Mouse (Mus musculus): ENCODE measurements around the gene Zfp738. TPM values are rescaled to one million over a fixed set of nuclear protein-coding genes. Genes with fewer than 3 reads are reported as not detected.

Zfp738 gene
- polyA plus RNA-seq, 1 experiment from 2014 or later = 4.0 TPM

GRCm38 (mm10) chr13:67637294-67638007 lies 49.4 kb downstream of the Zfp738 start, which contains the start of the genes Gm49345 and Zfp729a:
TSS of gene Gm49345 (minus strand) at chr13:67637769.
TSS of gene Zfp729a (minus strand) at chr13:67637791.
- TF ChIP-seq EP300 (optimal IDR thresholded peaks at IDR 0.05) = no peak
- TF ChIP-seq CTCF (IDR thresholded peaks at IDR 0.05; ENCODE audit: low read depth) = peak; percentile 79
- peak within 1 kb of the TSS; percentile 88 for H3K4me3 ChIP-seq (ENCODE audit: low read depth, low read length)
- H3K36me3 ChIP-seq (ENCODE audit: control insufficient read depth, insufficient read depth, low read length) = no peaks in the 10 kb centered on the region
- H3K9ac ChIP-seq (ENCODE audit: low read length) = peak within 1 kb of the TSS; percentile 87
- WGBS = under 1% methylated on average over 19 of the region's 19 CpGs
- DNase-seq (ENCODE audit: low spot score) (peak; percentile 80), ATAC-seq (ENCODE audit: low FRiP score, low TSS enrichment) (peak; percentile 99)
- peak within 1 kb of the TSS; percentile 50 for H3K4me2 ChIP-seq (replicated peaks; ENCODE audit: low read depth)
- no peaks in the 10 kb centered on the region for H3K9me3 ChIP-seq (ENCODE audit: control insufficient read depth, low read length)
- H3K4me1 ChIP-seq (replicated peaks; ENCODE audit: control insufficient read depth, insufficient read depth) = no peaks in the 10 kb centered on the region
- no peaks in the 10 kb centered on the region for H3K27me3 ChIP-seq (ENCODE audit: control insufficient read depth, insufficient read depth, low read length)
- peak within 1 kb of the TSS; percentile 85 for H3K27ac ChIP-seq (replicated peaks)

- no peak for TF ChIP-seq EP300 (optimal IDR thresholded peaks at IDR 0.05)
- TF ChIP-seq CTCF (IDR thresholded peaks at IDR 0.05; ENCODE audit: low read depth) = no peak
- H3K9ac ChIP-seq (ENCODE audit: low read length) = no peak overlapping the region
- no peaks in the 10 kb centered on the region for H3K4me1 ChIP-seq (replicated peaks; ENCODE audit: control insufficient read depth, insufficient read depth)
- WGBS = 74% methylated on average over 4 of the region's 4 CpGs
- no peak for ATAC-seq (ENCODE audit: low FRiP score, low TSS enrichment)
- H3K27me3 ChIP-seq (ENCODE audit: control insufficient read depth, insufficient read depth, low read length) = no peaks in the 10 kb centered on the region
- no peaks in the 10 kb centered on the region for H3K9me3 ChIP-seq (ENCODE audit: control insufficient read depth, low read length)
- H3K4me3 ChIP-seq (ENCODE audit: low read depth, low read length) = no peak overlapping the region
- DNase-seq (ENCODE audit: low spot score) = no peak
- H3K4me2 ChIP-seq (replicated peaks; ENCODE audit: low read depth) = no peak overlapping the region
- no peaks in the 10 kb centered on the region for H3K36me3 ChIP-seq (ENCODE audit: control insufficient read depth, insufficient read depth, low read length)
- no peak overlapping the region for H3K27ac ChIP-seq (replicated peaks)
Observed at GRCm38 (mm10) chr13:67610108-67610507, 76.8 kb downstream of the Zfp738 start.

GRCm38 (mm10) chr13:67609066-67609876 lies 77.6 kb downstream of the Zfp738 start, which contains the start of gene Zfp729b:
TSS of gene Zfp729b (minus strand) at chr13:67609707.
- no peak for TF ChIP-seq EP300 (optimal IDR thresholded peaks at IDR 0.05)
- TF ChIP-seq CTCF (IDR thresholded peaks at IDR 0.05; ENCODE audit: low read depth) = peak; percentile 74
- ATAC-seq (ENCODE audit: low FRiP score, low TSS enrichment) (peak; percentile 98), DNase-seq (ENCODE audit: low spot score) (peak; percentile 92)
- no peaks in the 10 kb centered on the region for H3K27me3 ChIP-seq (ENCODE audit: control insufficient read depth, insufficient read depth, low read length)
- peak within 1 kb of the TSS; percentile 73 for H3K9ac ChIP-seq (ENCODE audit: low read length)
- no peaks in the 10 kb centered on the region for H3K9me3 ChIP-seq (ENCODE audit: control insufficient read depth, low read length)
- H3K4me1 ChIP-seq (replicated peaks; ENCODE audit: control insufficient read depth, insufficient read depth) = no peaks in the 10 kb centered on the region
- peak within 1 kb of the TSS; percentile 52 for H3K4me2 ChIP-seq (replicated peaks; ENCODE audit: low read depth)
- peak within 1 kb of the TSS; percentile 65 for H3K4me3 ChIP-seq (ENCODE audit: low read depth, low read length)
- no peaks in the 10 kb centered on the region for H3K36me3 ChIP-seq (ENCODE audit: control insufficient read depth, insufficient read depth, low read length)
- H3K27ac ChIP-seq (replicated peaks) = peak within 1 kb of the TSS; percentile 86
- WGBS = 3% methylated on average over 20 of the region's 20 CpGs

Other genes starting within 250 kb of the Zfp738 start
- 4.6 and 4.7 TPM in 2 replicates for gene Zfp874a, start 235.4 kb downstream of the Zfp738 start, polyA plus RNA-seq (2015; fragmentation: Nextera tagmentation; extraction: Ambion mirVana)
- gene Zfp874b, start 202.8 kb downstream of the Zfp738 start, polyA plus RNA-seq (2015; fragmentation: Nextera tagmentation; extraction: Ambion mirVana) = 1.9 and 2.4 TPM in 2 replicates
- 5.6 and 5.8 TPM in 2 replicates for gene Zfp58, start 186.5 kb downstream of the Zfp738 start, polyA plus RNA-seq (2015; fragmentation: Nextera tagmentation; extraction: Ambion mirVana)
- gene Gm26965, start 160.9 kb downstream of the Zfp738 start, polyA plus RNA-seq (2015; fragmentation: Nextera tagmentation; extraction: Ambion mirVana) = not detected in 2 replicates
- gene Zfp87, start 160.9 kb downstream of the Zfp738 start, polyA plus RNA-seq (2015; fragmentation: Nextera tagmentation; extraction: Ambion mirVana) = 27.4 and 29.3 TPM in 2 replicates
- gene Zfp748, start 133.2 kb downstream of the Zfp738 start, polyA plus RNA-seq (2015; fragmentation: Nextera tagmentation; extraction: Ambion mirVana) = 3.8 and 4.1 TPM in 2 replicates
- 1.6 and 1.9 TPM in 2 replicates for gene Zfp729b, start 77.4 kb downstream of the Zfp738 start, polyA plus RNA-seq (2015; fragmentation: Nextera tagmentation; extraction: Ambion mirVana)
- 0.08 TPM in 1 of 2 replicates, not detected in the other for gene Gm49345, start 49.3 kb downstream of the Zfp738 start, polyA plus RNA-seq (2015; fragmentation: Nextera tagmentation; extraction: Ambion mirVana)
- 1.2 and 1.6 TPM in 2 replicates for gene Zfp729a, start 49.3 kb downstream of the Zfp738 start, polyA plus RNA-seq (2015; fragmentation: Nextera tagmentation; extraction: Ambion mirVana)
- 2.0 and 2.1 TPM in 2 replicates for gene Zfp65, start 42.1 kb upstream of the Zfp738 start, polyA plus RNA-seq (2015; fragmentation: Nextera tagmentation; extraction: Ambion mirVana)
- gene Zfp85, start 68.2 kb upstream of the Zfp738 start, polyA plus RNA-seq (2015; fragmentation: Nextera tagmentation; extraction: Ambion mirVana) = 2.1 and 2.2 TPM in 2 replicates
- 0.62 and 0.74 TPM in 2 replicates for gene Zfp493, start 92.6 kb upstream of the Zfp738 start, polyA plus RNA-seq (2015; fragmentation: Nextera tagmentation; extraction: Ambion mirVana)
- 2.3 and 3.2 TPM in 2 replicates for gene Zfp273, start 126.7 kb upstream of the Zfp738 start, polyA plus RNA-seq (2015; fragmentation: Nextera tagmentation; extraction: Ambion mirVana)
- gene Gm10037, start 144.0 kb upstream of the Zfp738 start, polyA plus RNA-seq (2015; fragmentation: Nextera tagmentation; extraction: Ambion mirVana) = 1.1 TPM in 2 replicates
- not detected in 2 replicates for gene BC048507, start 176.3 kb upstream of the Zfp738 start, polyA plus RNA-seq (2015; fragmentation: Nextera tagmentation; extraction: Ambion mirVana)